Mouse (Mus musculus) hindbrain, embryonic 16.5 days (tissue): ENCODE results near the gene Gpr45. TPM values are rescaled to one million over a fixed set of nuclear protein-coding genes. Genes with fewer than 3 reads are reported as not detected.
A peak's percentile ranks its signal among the peaks of the same experiment; 100 is the strongest.

Source experiments
- ATAC-seq: fragments of 200-750 bp; cut with Nextera tagmentation; 2 replicates; pipeline ENCODE4 v1.8.0; 2017; ENCODE audit warnings: moderate TSS enrichment, moderate library complexity
- H3K27ac ChIP-seq: fragments of 300-500 bp; sonication (generic); 2 replicates; pipeline ENCODE4 v1.5.1; 2014; ENCODE audit warnings: low read depth, mild to moderate bottlenecking, control low read depth, low read length, moderate library complexity
- H3K27me3 ChIP-seq: fragments of 300-500 bp; sonication (generic); replicated peaks from 2 replicates; pipeline ENCODE4 v1.6.1; 2014; ENCODE audit warnings: low read length; ENCODE audit not compliant: control insufficient read depth, insufficient read depth
- H3K36me3 ChIP-seq: fragments of 300-500 bp; sonication (generic); 2 replicates; pipeline ENCODE4 v1.6.1; 2014; ENCODE audit warnings: mild to moderate bottlenecking, low read length, moderate library complexity, mixed read lengths; ENCODE audit not compliant: control insufficient read depth, insufficient read depth
- H3K4me1 ChIP-seq: fragments of 300-500 bp; sonication (generic); 2 replicates; pipeline ENCODE4 v1.6.1; 2014; ENCODE audit warnings: low read depth, low read length; ENCODE audit not compliant: control insufficient read depth, insufficient read depth
- H3K4me2 ChIP-seq: fragments of 300-500 bp; sonication (generic); 2 replicates; pipeline ENCODE4 v1.6.1; 2014; ENCODE audit warnings: mild to moderate bottlenecking, low read length, control low read depth, moderate library complexity
- H3K4me3 ChIP-seq: fragments of 300-500 bp; sonication (generic); 2 replicates; pipeline ENCODE4 v1.5.1; 2014; ENCODE audit warnings: mild to moderate bottlenecking, low read length, control low read depth, moderate library complexity
- H3K9ac ChIP-seq: fragments of 300-500 bp; sonication (generic); 2 replicates; pipeline ENCODE4 v1.6.1; 2014; ENCODE audit warnings: low read depth, mild to moderate bottlenecking, control low read depth, low read length, moderate library complexity
- H3K9me3 ChIP-seq: fragments of 300-500 bp; sonication (generic); 2 replicates; pipeline ENCODE4 v1.6.1; 2014; ENCODE audit warnings: mild to moderate bottlenecking, low read length, moderate library complexity; ENCODE audit not compliant: control insufficient read depth
- WGBS: fragments of 180-500 bp; shearing (Covaris S2); extraction: QIAGEN DNeasy Blood & Tissue Kit; methylation state at CpG from one replicate; pipeline ENCODE4 v1.1.7; 2014; 5-methylcytosine and 5-hydroxymethylcytosine counted together
- polyA plus RNA-seq: library from polyadenylated mRNA; unstranded; fragments of >200 nt; fragmentation: Nextera tagmentation; extraction: Ambion mirVana; gene quantifications from 2 replicates; pipeline ENCODE4 v1.2.1, GENCODE M21; 2015

Gpr45 gene
- 10.9 and 12.5 TPM in 2 replicates for polyA plus RNA-seq

GRCm38 (mm10) chr1:42952734-42953481 lies at the start of gene Gpr45:
Gene Gpr45, plus strand, starts transcription at chr1:42952872.
- Histone ChIP-seq H3K4me1 (peaks cover 5% of the 10 kb centered on the region), H3K36me3 (no peaks in the 10 kb centered on the region), H3K9ac (peak within 1 kb of the TSS; percentile 99), H3K27me3 (no peaks in the 10 kb centered on the region), H3K27ac (peak within 1 kb of the TSS; percentile 87), H3K4me2 (peak within 1 kb of the TSS; percentile 80), H3K9me3 (no peaks in the 10 kb centered on the region), H3K4me3 (peak within 1 kb of the TSS; percentile 89)
- under 1% methylated on average over 53 of the region's 71 CpGs for WGBS
- peak; percentile 90 for ATAC-seq

GRCm38 (mm10) chr1:42905148-42905547 lies 47.5 kb upstream of the Gpr45 start:
- no peaks in the 10 kb centered on the region for H3K9me3 ChIP-seq
- H3K4me3 ChIP-seq = no peak overlapping the region
- no peak overlapping the region for H3K9ac ChIP-seq
- H3K4me2 ChIP-seq = no peak overlapping the region
- no peaks in the 10 kb centered on the region for H3K4me1 ChIP-seq
- H3K27me3 ChIP-seq = no peaks in the 10 kb centered on the region
- no peaks in the 10 kb centered on the region; the same call in 1 of the 2 replicates for H3K36me3 ChIP-seq
- ATAC-seq = no peak
- H3K27ac ChIP-seq = no peak overlapping the region
- 73% methylated on average over 11 of the region's 11 CpGs for WGBS

- Histone ChIP-seq H3K9me3 (no peaks in the 10 kb centered on the region), H3K4me2 (no peak overlapping the region), H3K36me3 (no peaks in the 10 kb centered on the region; the same call in 1 of the 2 replicates), H3K27me3 (no peaks in the 10 kb centered on the region), H3K9ac (no peak overlapping the region), H3K4me3 (no peak overlapping the region), H3K27ac (no peak overlapping the region), H3K4me1 (no peaks in the 10 kb centered on the region)
- ATAC-seq = no peak
- 79% methylated on average over 7 of the region's 7 CpGs for WGBS
Observed at GRCm38 (mm10) chr1:42906696-42907095, 46.0 kb upstream of the Gpr45 start.

- no peak for ATAC-seq
- 49% methylated on average over 4 of the region's 4 CpGs for WGBS
- no peaks in the 10 kb centered on the region for H3K27me3 ChIP-seq
- no peak overlapping the region for H3K9ac ChIP-seq
- H3K4me3 ChIP-seq = no peak overlapping the region
- no peaks in the 10 kb centered on the region; the same call in 1 of the 2 replicates for H3K36me3 ChIP-seq
- H3K4me2 ChIP-seq = no peak overlapping the region
- no peaks in the 10 kb centered on the region for H3K4me1 ChIP-seq
- H3K9me3 ChIP-seq = no peaks in the 10 kb centered on the region
- H3K27ac ChIP-seq = no peak overlapping the region
Observed at GRCm38 (mm10) chr1:42907153-42907552, 45.5 kb upstream of the Gpr45 start.

GRCm38 (mm10) chr1:42915062-42915461 lies 37.6 kb upstream of the Gpr45 start:
- peak; percentile 89 for ATAC-seq

GRCm38 (mm10) chr1:42916719-42917118 lies 36.0 kb upstream of the Gpr45 start:
- H3K36me3 ChIP-seq = no peaks in the 10 kb centered on the region
- no peaks in the 10 kb centered on the region for H3K4me1 ChIP-seq
- no peak overlapping the region for H3K4me3 ChIP-seq
- 85% methylated on average over 7 of the region's 7 CpGs for WGBS
- no peak overlapping the region for H3K9ac ChIP-seq
- no peak overlapping the region for H3K4me2 ChIP-seq
- no peak overlapping the region for H3K27ac ChIP-seq
- ATAC-seq = no peak
- H3K27me3 ChIP-seq = no peaks in the 10 kb centered on the region
- no peaks in the 10 kb centered on the region for H3K9me3 ChIP-seq

More at GRCm38 (mm10) chr1:42915062-42915461, 37.6 kb upstream of the Gpr45 start:
- Histone ChIP-seq H3K4me2 (no peak overlapping the region), H3K9ac (no peak overlapping the region), H3K4me3 (no peak overlapping the region), H3K36me3 (no peaks in the 10 kb centered on the region), H3K27ac (no peak overlapping the region), H3K9me3 (no peaks in the 10 kb centered on the region), H3K4me1 (no peaks in the 10 kb centered on the region), H3K27me3 (no peaks in the 10 kb centered on the region)
- 12% methylated on average over 4 of the region's 4 CpGs for WGBS

GRCm38 (mm10) chr1:42917908-42918307 lies 34.8 kb upstream of the Gpr45 start:
- no peaks in the 10 kb centered on the region for H3K9me3 ChIP-seq
- no peak overlapping the region for H3K4me3 ChIP-seq
- ATAC-seq = no peak
- no peaks in the 10 kb centered on the region for H3K36me3 ChIP-seq
- no peaks in the 10 kb centered on the region for H3K27me3 ChIP-seq
- no peaks in the 10 kb centered on the region for H3K4me1 ChIP-seq
- 8% methylated on average over 4 of the region's 4 CpGs for WGBS
- H3K9ac ChIP-seq = no peak overlapping the region
- H3K27ac ChIP-seq = no peak overlapping the region
- no peak overlapping the region for H3K4me2 ChIP-seq

GRCm38 (mm10) chr1:42923924-42924323 lies 28.7 kb upstream of the Gpr45 start:
- 24% methylated on average over 5 of the region's 5 CpGs for WGBS
- Histone ChIP-seq H3K9me3 (no peaks in the 10 kb centered on the region), H3K4me3 (no peak overlapping the region), H3K36me3 (no peaks in the 10 kb centered on the region), H3K4me2 (no peak overlapping the region), H3K27ac (no peak overlapping the region), H3K27me3 (no peaks in the 10 kb centered on the region), H3K4me1 (peaks cover 6% of the 10 kb centered on the region; the same call in 1 of the 2 replicates), H3K9ac (no peak overlapping the region)
- ATAC-seq = peak; percentile 70; the same call in 1 of the 2 replicates

- Histone ChIP-seq H3K36me3 (no peaks in the 10 kb centered on the region), H3K4me2 (no peak overlapping the region), H3K9ac (no peak overlapping the region), H3K27ac (no peak overlapping the region), H3K4me1 (no peaks in the 10 kb centered on the region), H3K4me3 (no peak overlapping the region), H3K9me3 (no peaks in the 10 kb centered on the region), H3K27me3 (no peaks in the 10 kb centered on the region)
- WGBS = 80% methylated on average over 1 of the region's 1 CpGs
- ATAC-seq = no peak
Observed at GRCm38 (mm10) chr1:42933613-42934012, 19.1 kb upstream of the Gpr45 start.
